Mouse (Mus musculus) embryonic facial prominence, embryonic 14.5 days (tissue): Measurements from ENCODE around the gene Ctdsp1. TPM values are rescaled to one million over a fixed set of nuclear protein-coding genes. Genes with fewer than 3 reads are reported as not detected.

ENCODE experiments used
- ATAC-seq: fragments of 200-750 bp; cut with Nextera tagmentation; 2 replicates; pipeline ENCODE4 v1.8.0; 2017; ENCODE audit warnings: low read depth, moderate number of reproducible peaks, moderate TSS enrichment
- DNase-seq: peaks from one replicate; pipeline ENCODE4 v3.0.0-alpha.2; 2015; ENCODE audit warnings: low spot score
- H3K27ac ChIP-seq: fragments of 300-500 bp; sonication (generic); replicated peaks from 2 replicates; pipeline ENCODE4 v1.5.1; 2014; ENCODE audit warnings: low read depth, mild to moderate bottlenecking, low read length, moderate library complexity
- H3K27me3 ChIP-seq: fragments of 300-500 bp; sonication (generic); replicated peaks from 2 replicates; pipeline ENCODE4 v1.6.1; 2014; ENCODE audit warnings: low read length; ENCODE audit not compliant: control insufficient read depth, insufficient read depth
- H3K36me3 ChIP-seq: fragments of 300-500 bp; sonication (generic); 2 replicates; pipeline ENCODE4 v1.6.1; 2014; ENCODE audit warnings: low read length, mixed read lengths; ENCODE audit not compliant: control insufficient read depth, insufficient read depth
- H3K4me1 ChIP-seq: fragments of 300-500 bp; sonication (generic); 2 replicates; pipeline ENCODE4 v1.6.1; 2014; ENCODE audit warnings: antibody characterized with exemption, low read length; ENCODE audit not compliant: control insufficient read depth, insufficient read depth
- H3K4me2 ChIP-seq: fragments of 300-500 bp; sonication (generic); 2 replicates; pipeline ENCODE4 v1.6.1; 2014; ENCODE audit warnings: low read depth, mild to moderate bottlenecking, low read length, moderate library complexity, mixed read lengths
- H3K4me3 ChIP-seq: fragments of 300-500 bp; sonication (generic); 2 replicates; pipeline ENCODE4 v1.5.1; 2014; ENCODE audit warnings: low read depth, mild to moderate bottlenecking, low read length
- H3K9ac ChIP-seq: fragments of 300-500 bp; sonication (generic); 2 replicates; pipeline ENCODE4 v1.6.1; 2014; ENCODE audit warnings: low read depth, mild to moderate bottlenecking, low read length, moderate library complexity, mixed read lengths
- H3K9me3 ChIP-seq: fragments of 300-500 bp; sonication (generic); 2 replicates; pipeline ENCODE4 v1.6.1; 2016; ENCODE audit warnings: low read length; ENCODE audit not compliant: control insufficient read depth
- WGBS: fragments of 180-500 bp; shearing (Covaris S2); extraction: QIAGEN DNeasy Blood & Tissue Kit; methylation state at CpG from one replicate; pipeline ENCODE4 v1.1.7; 2014; 5-methylcytosine and 5-hydroxymethylcytosine counted together
- microRNA counts: library from miRNA; unstranded; fragments of <30 nt; microRNA quantifications from one replicate; lab custom pipeline; 2017
- microRNA-seq: library from miRNA; unstranded; fragments of <30 nt; microRNA quantifications from one replicate; pipeline ENCODE4, GENCODE M21; 2016; ENCODE audit warnings: borderline number of aligned reads
- polyA plus RNA-seq: library from polyadenylated mRNA; unstranded; fragments of >200 nt; fragmentation: Nextera tagmentation; extraction: Ambion mirVana; gene quantifications from 2 replicates; pipeline ENCODE4 v1.2.1, GENCODE M21; 2014

The Ctdsp1 gene
- polyA plus RNA-seq, 1 experiment from 2014 or later = 83.7 TPM

DNA sequence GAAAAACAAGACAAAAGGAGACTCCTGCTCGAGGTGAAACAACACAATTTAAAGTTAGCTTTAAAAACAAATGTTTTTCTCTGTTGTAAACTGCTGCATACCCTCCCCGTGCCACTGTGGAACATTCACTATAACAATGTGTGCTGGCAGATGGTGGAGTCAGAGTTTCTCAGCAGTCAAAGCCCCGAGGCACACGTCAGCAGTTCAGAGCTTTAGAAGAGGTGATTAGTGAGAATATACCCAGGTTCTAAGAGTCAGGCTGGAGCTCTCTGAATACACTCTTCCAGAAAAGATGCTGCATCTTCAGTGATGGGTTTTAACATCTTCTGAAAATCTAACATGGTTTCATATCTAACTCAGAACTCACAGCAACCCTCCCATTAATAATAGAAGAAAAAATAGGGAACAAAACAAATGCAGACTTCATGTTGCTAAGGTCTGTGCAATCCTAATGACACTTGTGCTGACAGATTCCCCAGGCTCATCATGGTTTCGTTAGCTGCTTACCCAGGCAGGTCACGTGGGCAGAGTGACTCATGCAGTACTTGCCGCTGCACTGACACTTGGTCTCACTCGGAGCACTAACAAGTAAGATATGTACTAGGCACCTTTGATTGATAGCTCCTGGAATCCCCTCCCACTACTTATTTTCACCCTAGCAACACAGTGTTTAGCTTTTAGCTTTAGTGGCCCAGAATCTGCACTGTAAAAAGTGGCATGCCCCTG is 46.6 kb downstream of the Ctdsp1 start:
- H3K9me3 ChIP-seq = no peaks in the 10 kb centered on the region
- no peak overlapping the region for H3K9ac ChIP-seq
- no peak for ATAC-seq
- no peaks in the 10 kb centered on the region for H3K27me3 ChIP-seq
- H3K4me3 ChIP-seq = no peak overlapping the region
- H3K27ac ChIP-seq = no peak overlapping the region
- H3K36me3 ChIP-seq = peaks cover 84% of the 10 kb centered on the region
- peak; percentile 41 for DNase-seq
- no peaks in the 10 kb centered on the region for H3K4me1 ChIP-seq
- WGBS = 70% methylated on average over 8 of the region's 8 CpGs
- H3K4me2 ChIP-seq = no peak overlapping the region

DNA sequence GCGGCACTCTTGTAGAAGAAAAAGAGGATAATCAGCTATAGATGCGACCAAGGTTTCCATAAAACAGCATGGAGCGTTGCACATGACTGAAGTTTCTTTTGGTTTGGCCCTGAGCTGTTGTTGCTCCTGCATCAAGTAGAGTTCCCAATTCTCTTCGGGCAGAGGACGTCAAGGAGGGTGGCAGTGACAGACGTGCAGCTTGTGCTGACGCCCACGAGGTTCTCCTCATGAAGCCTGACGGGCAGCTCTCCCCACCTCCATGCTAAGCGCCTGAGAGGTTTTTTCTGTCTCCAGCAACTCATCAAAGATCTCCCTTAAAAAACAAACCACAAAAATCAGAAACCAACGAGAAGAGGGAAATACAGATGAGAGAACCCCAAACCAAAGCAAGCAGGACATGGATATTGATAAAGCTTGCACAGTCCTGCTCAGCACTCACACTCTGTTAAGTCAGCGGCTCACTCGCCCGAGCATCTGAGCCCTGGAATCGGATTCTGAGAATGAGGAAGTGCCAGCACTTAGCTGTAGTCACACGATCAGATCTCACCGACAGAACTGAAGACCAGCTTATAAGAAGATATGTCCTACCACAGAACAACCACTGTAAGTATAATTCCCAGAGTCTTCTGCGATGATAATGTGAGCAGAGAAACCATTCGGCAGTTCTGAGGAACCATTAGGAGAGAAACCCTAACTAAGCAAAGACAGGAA is 48.0 kb downstream of the Ctdsp1 start:
- H3K9ac ChIP-seq = no peak overlapping the region
- no peak for ATAC-seq
- H3K4me2 ChIP-seq = no peak overlapping the region
- no peak overlapping the region for H3K27ac ChIP-seq
- 87% methylated on average over 19 of the region's 19 CpGs for WGBS
- peaks cover 82% of the 10 kb centered on the region for H3K36me3 ChIP-seq
- no peaks in the 10 kb centered on the region for H3K4me1 ChIP-seq
- DNase-seq = no peak
- no peak overlapping the region for H3K4me3 ChIP-seq
- H3K9me3 ChIP-seq = no peaks in the 10 kb centered on the region
- no peaks in the 10 kb centered on the region for H3K27me3 ChIP-seq

DNA sequence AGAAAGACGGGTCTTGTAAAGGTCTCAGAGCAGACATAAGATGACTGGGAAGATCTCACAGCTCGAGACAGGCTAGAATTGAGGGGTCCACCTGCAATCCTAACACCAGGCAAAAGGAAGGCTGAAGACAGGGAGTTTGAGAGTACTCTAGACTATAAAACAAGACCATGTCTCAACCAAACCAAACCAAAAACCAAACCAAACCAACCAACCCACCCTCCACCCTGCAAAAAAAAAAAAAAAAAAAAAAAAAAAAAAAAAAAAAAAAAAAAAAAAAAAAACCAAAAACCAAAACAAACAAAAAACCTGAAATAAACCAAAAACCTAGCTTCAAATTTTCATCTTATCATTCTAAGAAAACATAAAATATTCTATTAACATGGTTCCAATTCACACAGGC is 53.2 kb downstream of the Ctdsp1 start:
- no peaks in the 10 kb centered on the region for H3K9me3 ChIP-seq
- no peak overlapping the region for H3K4me2 ChIP-seq
- peaks cover 72% of the 10 kb centered on the region for H3K36me3 ChIP-seq
- no peak overlapping the region for H3K9ac ChIP-seq
- H3K27me3 ChIP-seq = no peaks in the 10 kb centered on the region
- no peak for ATAC-seq
- no peak overlapping the region for H3K4me3 ChIP-seq
- DNase-seq = no peak
- 98% methylated on average over 2 of the region's 2 CpGs for WGBS
- no peaks in the 10 kb centered on the region for H3K4me1 ChIP-seq
- H3K27ac ChIP-seq = no peak overlapping the region

MicroRNA genes within 50 kb of the gene (microRNA counts, 519-probe panel; counts per million panel counts)
- microRNA mmu-miR-26b (lab: Ali Mortazavi, UCI) = 3,205 counts per million, percentile 76 among the panel's probes with 10 or more counts

Small RNA genes lying within 50 kb of the gene (microRNA-seq; reads per million reads assigned to microRNA genes)
- 22,700 reads per million, percentile 97 among the genes with 10 or more reads in this experiment for gene Mir26b

Other genes starting within 250 kb of the Ctdsp1 start
- gene Cxcr2, start 237.5 kb upstream of the Ctdsp1 start, polyA plus RNA-seq = 0.10 and 0.11 TPM in 2 replicates
- not detected in 2 replicates for gene Cxcr1, start 196.9 kb upstream of the Ctdsp1 start, polyA plus RNA-seq
- 341 and 347 TPM in 2 replicates for gene Arpc2, start 155.4 kb upstream of the Ctdsp1 start, polyA plus RNA-seq
- 0.20 and 0.21 TPM in 2 replicates for gene Gpbar1, start 113.0 kb upstream of the Ctdsp1 start, polyA plus RNA-seq
- gene Aamp, start 106.8 kb upstream of the Ctdsp1 start, polyA plus RNA-seq = 214 and 224 TPM in 2 replicates
- gene Pnkd, start 106.6 kb upstream of the Ctdsp1 start, polyA plus RNA-seq = 119 and 133 TPM in 2 replicates
- gene Tmbim1, start 85.9 kb upstream of the Ctdsp1 start, polyA plus RNA-seq = 35.4 and 35.6 TPM in 2 replicates
- gene Catip, start 29.4 kb upstream of the Ctdsp1 start, polyA plus RNA-seq = 0.43 and 0.95 TPM in 2 replicates
- gene Slc11a1, start 16.3 kb upstream of the Ctdsp1 start, polyA plus RNA-seq = 5.6 and 5.7 TPM in 2 replicates
- 0.13 TPM in 1 of 2 replicates, not detected in the other for gene Vil1, start 17.9 kb downstream of the Ctdsp1 start, polyA plus RNA-seq
- gene Cnot9, start 114.5 kb downstream of the Ctdsp1 start, polyA plus RNA-seq = 56.4 and 62.5 TPM in 2 replicates
- gene Plcd4, start 151.4 kb downstream of the Ctdsp1 start, polyA plus RNA-seq = 2.0 and 2.9 TPM in 2 replicates
- gene Usp37, start 152.8 kb downstream of the Ctdsp1 start, polyA plus RNA-seq = 29.1 and 31.2 TPM in 2 replicates
- 7.4 and 8.1 TPM in 2 replicates for gene Zfp142, start 196.7 kb downstream of the Ctdsp1 start, polyA plus RNA-seq
- 16.6 and 18.9 TPM in 2 replicates for gene Bcs1l, start 196.8 kb downstream of the Ctdsp1 start, polyA plus RNA-seq
- gene Rnf25, start 209.9 kb downstream of the Ctdsp1 start, polyA plus RNA-seq = 7.0 and 8.8 TPM in 2 replicates
- gene Stk36, start 209.9 kb downstream of the Ctdsp1 start, polyA plus RNA-seq = 7.7 and 10.5 TPM in 2 replicates